Mouse (Mus musculus): Measurements from ENCODE around the gene Nfam1.
A peak's percentile ranks its signal among the peaks of the same experiment; 100 is the strongest.

Gene Nfam1

GRCm38 (mm10) chr15:82992911-82993310 lies 40.2 kb downstream of the Nfam1 start:
- DNase-seq (ENCODE audit: low spot score): no peak

DNA sequence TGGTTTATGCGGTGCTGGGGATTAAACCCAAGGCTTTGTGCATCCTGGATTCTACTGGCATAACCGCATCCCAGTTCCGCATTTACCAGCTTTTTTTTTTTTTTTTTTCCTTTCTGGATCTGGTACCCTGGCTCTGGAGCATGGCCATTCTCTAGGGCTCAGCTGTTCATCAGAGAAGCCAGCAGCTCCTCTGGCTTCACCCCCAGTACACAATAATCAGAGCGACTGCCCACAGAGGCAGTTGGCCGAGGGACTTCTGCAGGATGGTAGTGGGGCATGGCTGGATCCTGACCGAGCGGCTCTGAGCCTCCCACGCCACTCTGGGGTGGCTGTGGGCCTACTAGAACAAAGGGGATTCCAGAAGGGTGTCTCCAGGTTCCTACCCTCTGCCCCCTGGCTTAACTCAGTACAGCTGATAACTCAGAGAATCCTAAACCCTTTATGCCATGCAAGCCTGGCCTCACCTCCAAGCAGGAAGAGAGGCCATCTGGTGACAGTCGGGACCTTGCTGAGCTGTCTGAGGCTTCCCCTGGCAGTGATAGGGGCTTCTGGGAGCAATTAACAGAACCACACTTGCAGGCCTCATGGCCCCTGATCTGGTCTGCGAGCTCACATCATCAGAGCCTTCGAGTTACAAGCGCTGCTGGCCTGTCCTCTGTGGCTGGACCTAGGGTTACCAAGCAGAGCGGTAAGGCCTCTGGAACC lies 40.9 kb downstream of the Nfam1 start:
- DNase-seq (ENCODE audit: low spot score): no peak

DNA sequence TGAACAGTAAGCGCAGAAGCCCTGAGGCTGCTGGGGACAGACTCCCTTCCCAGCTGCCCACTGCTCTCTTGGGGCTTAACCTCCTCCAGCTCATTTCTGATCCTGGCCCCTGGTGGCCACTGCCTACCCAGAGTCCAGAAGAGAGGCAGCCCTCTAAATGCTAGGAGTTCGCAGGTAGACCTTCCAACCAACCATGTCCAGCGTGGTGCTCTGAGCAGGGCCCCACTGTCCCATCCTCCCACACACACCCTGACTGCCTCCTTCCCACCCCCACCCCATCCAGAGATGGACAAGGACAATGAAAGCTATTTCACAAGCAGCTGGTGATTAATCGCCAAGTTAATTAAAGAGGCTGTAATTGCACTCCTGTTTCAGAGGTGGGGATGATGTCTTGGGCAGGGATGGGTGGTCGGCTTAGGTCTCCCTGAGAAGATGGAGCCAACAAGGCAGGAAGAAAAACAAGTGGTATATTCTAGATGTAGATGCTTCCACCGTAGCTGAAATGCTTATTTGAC lies 43.9 kb downstream of the Nfam1 start:
- no peak for DNase-seq (ENCODE audit: low spot score)

DNA sequence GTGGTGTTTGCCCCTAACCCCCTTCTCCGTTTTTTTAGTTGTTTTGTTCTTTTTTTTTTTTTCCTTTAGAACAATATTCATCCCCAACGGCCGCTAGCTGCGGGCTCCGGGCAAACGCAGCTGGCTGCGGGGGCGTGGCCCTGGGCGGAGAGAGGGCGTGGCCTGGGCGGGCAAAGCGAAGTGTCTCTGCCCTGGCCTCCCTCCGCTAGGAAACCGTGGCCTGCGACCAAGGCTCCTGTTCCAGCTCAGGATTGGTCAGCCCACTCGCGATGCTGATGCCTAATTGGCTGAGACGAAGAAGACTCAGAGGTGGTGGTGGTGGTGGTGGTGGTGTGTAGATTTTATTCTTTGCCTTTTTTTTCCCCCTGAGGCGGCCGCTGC lies 45.4 kb downstream of the Nfam1 start, which contains the start of gene Tcf20:
TSS of gene Tcf20 (minus strand) at position 141 of the 381 bp plus-strand sequence.
- DNase-seq (ENCODE audit: low spot score): peak; percentile 61

- DNase-seq (ENCODE audit: low spot score): no peak
These were observed 45.9 kb downstream of the Nfam1 start for GRCm38 (mm10) chr15:82987014-82987731.

GRCm38 (mm10) chr15:82984574-82984973 lies 48.5 kb downstream of the Nfam1 start:
- no peak for DNase-seq (ENCODE audit: low spot score)

DNA sequence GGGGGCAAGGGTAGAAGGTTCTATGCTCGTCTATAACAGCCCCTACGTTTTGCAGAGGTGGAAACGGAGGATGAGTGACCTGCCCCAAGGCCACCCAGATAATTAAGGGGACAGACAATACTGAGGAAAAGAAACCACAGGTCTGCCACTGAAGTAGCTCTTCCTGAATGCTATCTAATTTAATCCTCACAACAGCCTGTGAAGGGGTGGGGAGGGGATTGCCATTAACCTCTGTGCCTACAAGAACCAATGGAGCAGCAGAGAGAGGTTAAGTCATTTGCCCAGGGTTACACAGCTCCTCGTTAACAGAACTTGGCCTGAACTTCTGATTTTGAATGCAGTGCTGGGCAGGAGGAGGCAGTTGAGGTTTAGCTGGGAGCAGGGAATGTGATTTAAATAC lies 49.0 kb downstream of the Nfam1 start:
- DNase-seq (ENCODE audit: low spot score): no peak

GRCm38 (mm10) chr15:82983416-82984026 lies 49.6 kb downstream of the Nfam1 start:
- no peak for DNase-seq (ENCODE audit: low spot score)

DNA sequence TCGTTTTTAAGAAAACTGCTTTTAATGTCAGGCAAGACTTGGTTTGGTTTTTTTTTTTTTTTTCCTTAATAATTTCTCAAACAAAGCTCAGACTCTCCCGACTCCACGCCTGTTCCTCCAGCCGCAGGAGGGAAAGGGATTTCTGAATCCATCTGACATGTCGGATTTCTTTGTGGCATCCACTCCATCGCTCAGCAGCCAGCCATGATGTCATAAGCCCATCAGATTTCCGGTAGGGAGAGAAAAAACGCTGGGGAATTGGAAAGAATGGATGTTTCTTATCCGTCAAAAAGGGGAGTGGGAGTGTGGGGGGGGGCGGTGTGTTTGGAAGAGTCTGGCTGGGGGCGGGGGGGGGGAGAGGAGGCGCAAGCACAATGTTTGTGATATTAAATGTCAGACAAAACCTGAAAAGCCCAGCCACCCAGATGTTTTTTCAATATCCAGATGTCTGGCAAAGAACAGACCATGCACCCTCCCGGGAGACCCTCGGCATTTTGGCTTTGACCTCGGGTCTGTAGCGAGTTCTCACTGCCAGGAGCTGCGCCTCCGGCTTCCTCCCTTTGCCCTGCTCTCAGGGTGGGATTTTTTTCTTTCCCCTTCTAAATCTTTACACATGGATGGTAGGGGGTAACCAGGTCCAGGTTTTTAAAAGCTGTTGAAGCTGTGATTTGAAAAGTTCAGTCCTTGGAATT lies 50.2 kb downstream of the Nfam1 start:
- no peak for DNase-seq (ENCODE audit: low spot score)

GRCm38 (mm10) chr15:82981676-82982520 lies 51.2 kb downstream of the Nfam1 start:
- no peak for DNase-seq (ENCODE audit: low spot score)

- no peak for DNase-seq (ENCODE audit: low spot score)
These were observed 53.6 kb downstream of the Nfam1 start for GRCm38 (mm10) chr15:82979531-82979930.

DNA sequence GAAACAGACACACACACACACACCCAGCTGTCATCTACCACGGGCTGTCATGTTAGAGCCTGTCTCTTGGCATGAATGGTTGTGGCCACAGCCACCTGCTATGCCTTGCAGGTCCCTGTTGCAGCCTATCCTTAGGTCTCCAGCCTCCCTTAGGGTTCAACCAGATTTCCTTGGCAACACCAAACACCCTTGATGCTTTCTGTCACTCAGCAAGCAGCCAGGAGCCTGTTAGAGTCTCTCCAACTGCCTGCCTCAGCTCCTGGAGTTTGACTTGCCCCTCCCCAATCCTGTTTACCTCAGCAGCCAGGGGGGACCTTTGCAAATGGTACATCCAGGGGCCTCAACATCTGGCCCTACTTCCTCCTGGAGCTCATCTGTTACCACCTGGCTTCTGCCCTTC lies 58.6 kb downstream of the Nfam1 start:
- no peak for DNase-seq (ENCODE audit: low spot score)

- DNase-seq (ENCODE audit: low spot score): no peak
These were observed 63.8 kb downstream of the Nfam1 start for GRCm38 (mm10) chr15:82969206-82969721.

DNA sequence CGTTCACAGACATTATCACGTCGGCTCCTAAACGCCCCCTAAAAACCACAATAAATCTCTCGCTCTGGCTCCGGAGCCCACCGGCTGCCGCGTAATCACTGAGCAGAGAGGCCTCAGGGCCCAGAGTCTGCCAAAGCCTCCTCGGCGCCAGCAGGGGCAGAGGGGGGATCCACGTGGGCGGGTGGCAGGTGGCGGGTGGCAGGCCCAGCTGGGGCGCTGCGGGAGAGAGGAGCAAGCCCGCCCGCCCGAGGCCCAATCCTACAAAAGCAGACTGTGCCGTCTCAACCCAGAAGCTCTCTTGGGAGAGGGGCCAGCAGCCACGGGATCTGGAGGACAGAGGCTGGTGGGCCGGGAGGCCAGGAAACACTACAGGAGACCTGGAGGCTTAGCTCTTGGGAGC lies 64.7 kb downstream of the Nfam1 start:
- no peak for DNase-seq (ENCODE audit: low spot score)

DNA sequence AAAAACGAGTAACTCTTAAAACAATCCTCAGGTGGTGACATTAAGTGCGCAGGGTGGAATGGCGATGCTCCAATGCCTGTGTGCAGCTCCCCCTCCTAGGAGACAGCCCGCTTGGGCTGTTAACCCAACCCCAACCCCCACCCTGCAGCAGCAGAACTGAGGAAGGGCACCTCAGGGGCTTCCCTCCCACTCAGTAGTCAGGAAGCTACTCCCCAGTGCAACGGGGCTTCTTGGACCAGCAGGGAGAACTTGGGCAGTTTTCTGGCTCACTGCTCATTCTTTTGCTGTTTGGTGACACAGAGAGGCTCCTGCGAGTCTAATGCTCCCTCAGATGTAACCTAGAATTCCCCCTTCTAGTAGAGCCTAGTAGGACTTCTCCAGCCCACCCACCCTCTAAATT lies 65.2 kb downstream of the Nfam1 start:
- DNase-seq (ENCODE audit: low spot score): no peak

DNA sequence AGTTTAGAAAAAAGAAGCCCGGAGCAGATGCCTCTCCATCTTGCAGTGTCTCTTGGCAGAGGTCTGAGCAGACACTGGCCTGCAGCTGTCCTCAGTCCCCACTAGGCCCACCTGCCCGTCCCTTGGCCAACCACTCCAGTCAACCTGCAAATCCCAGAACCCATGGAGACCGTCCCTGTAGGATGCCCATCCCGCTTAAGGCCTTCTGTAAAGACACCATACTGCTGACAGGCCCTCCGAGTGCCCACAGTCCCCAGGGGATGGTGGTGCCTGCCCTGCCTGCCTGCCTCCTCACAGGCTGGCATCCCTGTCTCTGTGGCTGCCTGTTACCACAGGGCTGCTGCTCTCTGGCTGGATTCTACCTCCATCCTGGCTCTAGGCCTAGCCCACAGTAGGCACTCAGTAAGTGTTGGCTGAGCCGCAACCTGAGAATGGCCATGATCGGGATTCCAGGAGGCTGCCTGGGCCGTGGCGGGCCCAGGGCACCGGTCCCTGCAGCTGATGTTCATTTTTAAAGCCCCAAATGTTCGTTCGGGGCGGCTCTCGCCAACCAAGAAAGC lies 68.8 kb downstream of the Nfam1 start:
- no peak for DNase-seq (ENCODE audit: low spot score)

- no peak for DNase-seq (ENCODE audit: low spot score)
These were observed 69.5 kb downstream of the Nfam1 start for GRCm38 (mm10) chr15:82963556-82964156.

GRCm38 (mm10) chr15:82963090-82963489 lies 70.0 kb downstream of the Nfam1 start:
- DNase-seq (ENCODE audit: low spot score): no peak

DNA sequence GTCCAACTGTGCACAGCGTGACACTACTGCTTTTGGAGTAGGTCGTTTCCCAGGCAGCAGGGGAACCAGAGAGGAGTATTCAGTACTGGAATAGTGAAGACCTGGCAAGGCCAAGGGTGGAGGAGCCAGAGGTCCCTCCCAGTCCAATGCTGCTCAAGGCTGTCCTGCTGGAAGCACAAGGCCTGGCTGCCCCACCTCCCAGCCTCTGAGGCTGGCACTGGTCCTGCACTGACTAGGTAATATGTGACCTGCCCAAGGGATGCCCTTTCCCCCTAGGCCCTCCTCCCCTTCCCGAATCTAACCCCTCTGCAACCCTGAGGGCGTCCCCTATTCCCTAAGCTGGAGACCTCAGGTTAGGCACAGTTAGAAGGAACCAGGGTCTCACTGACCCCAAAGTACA lies 70.6 kb downstream of the Nfam1 start:
- DNase-seq (ENCODE audit: low spot score): no peak

DNA sequence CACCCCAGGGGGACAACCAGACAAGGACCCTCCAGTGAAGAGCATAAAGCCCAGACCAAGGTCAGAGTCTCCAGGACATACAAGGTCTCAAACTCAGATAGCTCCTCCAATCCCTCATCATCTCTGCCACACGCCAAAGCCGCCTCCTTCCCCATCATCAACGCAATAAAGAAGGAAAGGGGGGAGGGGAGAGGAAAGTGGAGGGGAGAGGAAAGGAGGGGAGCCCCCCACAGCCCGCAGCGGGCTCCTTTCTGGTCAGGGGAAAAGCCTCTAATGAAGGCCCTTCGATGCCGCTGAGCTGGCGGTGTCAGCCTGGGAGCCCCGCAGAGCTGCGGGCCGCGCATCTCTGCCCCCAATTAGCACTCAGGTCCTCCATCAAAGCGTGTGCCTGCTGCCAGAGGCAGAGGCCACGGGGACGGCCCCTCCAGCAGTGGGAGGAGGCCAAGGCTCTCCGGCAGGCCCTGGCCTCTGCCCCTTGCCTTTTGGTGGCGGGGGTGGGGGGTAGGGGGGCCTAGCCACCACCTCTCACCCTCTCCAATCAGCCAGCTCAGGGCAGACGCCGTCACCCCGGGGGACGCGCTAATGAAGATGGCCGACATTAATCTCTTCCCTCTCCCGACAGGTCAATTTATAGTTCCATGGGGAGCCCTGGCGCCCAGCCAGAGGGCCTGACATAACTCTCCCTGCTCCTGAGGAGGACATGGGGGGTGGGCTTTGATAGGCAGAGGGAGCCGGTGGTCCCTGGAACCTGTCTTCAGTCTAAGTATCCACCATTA lies 72.1 kb downstream of the Nfam1 start:
- DNase-seq (ENCODE audit: low spot score): no peak

Data from layer of hippocampus, adult 9-10 months (tissue).